Mouse (Mus musculus): Measurements from ENCODE around the gene Knop1.

GRCm38 (mm10) chr7:118842938-118843337 lies 13.1 kb downstream of the Knop1 start:
- TF ChIP-seq CTCF (IDR thresholded peaks at IDR 0.05; ENCODE audit: extremely low read depth, insufficient read length, insufficient replicate concordance, low read depth, low read length), result no peak
- no peak for TF ChIP-seq POLR2A (IDR thresholded peaks at IDR 0.05; ENCODE audit: low read depth, low read length)
